Mouse (Mus musculus): ENCODE measurements around the gene Crnn.

Crnn gene

DNA sequence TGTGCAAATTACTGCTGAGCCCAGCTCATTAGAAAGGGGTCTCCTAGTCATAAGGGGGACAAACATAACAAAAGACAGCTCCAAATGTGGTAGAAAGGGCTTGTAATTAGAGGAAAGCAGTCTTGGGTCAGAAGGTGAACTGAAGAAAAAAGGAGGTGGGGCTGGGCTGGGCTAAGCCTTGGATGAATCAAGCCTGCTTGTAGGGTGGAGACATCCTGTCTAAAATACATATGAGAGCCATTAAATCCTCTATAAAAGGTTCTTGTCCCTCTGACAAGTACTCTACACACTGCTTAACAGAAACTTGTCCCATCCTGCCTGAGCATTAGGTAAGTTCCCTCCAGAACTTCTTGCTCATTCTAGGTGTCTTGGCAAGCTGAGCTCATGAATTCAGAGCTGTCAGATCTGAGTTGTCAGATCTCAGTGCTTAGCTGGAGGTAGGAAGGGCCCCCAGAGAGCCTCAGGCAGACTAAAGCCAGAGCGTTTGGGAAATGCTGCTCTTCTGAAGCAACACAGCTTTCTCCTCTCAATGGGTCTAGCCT lies at the start of gene Crnn:
Crnn (plus strand) TSS at position 278 of the 542 bp plus-strand sequence.
- DNase-seq (ENCODE audit: low spot score) = no peak

DNA sequence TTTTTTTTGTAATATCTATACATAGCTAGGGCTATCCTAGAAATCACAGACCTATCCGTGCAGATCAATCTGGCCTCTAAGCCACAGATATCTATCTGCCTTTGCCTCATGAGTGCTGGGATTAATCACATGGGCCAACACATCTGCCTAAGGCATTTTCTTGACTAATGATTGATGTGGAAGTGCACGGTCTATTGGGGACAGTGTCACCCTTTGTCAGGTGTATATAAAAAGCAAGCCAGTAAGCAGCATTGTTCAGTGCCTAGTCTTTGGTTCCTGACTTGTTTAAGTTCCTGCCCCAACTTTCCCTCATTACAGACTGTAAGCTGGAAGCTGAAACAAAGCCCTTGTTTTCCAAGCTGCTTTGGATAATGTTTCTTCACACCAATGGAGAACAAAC lies 48.1 kb upstream of the Crnn start:
- no peak for DNase-seq (ENCODE audit: low spot score)

DNA sequence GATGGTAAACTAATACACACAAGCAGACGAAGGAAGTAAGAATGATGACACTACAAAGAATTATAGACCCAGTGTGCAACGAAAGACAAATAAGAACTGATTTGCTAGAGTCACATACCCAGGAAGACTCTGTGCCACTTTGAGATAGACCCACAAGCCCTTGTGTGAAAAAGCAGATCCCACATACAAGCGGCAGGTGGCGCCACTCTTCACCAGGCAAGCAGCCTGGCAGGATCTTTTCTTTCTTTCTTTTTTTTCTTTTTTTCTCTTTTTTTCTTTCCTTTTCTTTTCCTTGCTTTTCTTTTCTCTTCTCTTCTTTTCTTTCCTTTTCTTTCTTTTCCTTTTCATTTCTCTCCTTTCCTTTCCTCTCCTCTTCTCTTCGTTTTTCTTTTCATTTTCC lies 32.9 kb upstream of the Crnn start:
- no peak for DNase-seq (ENCODE audit: low spot score)

DNA sequence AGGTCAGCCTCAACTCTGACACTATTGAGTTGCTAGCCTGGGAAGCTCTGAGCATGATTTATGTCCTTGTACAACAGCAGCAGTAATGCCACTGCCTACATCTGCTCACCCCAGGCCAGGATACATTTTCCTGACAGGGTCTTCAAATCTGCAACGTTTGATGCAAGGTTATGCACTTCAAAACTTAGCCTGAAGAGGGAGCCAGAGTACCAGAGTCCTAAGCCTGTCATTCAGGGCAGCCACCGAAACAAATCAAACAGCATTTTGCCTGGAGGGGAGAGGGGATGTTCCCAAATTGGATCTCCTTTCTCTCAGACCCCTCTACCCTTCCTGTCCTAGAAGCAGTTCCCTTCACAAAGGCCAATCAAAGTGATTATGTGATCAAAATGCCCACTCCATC lies 30.1 kb upstream of the Crnn start:
- peak; percentile 11 for DNase-seq (ENCODE audit: low spot score)

DNA sequence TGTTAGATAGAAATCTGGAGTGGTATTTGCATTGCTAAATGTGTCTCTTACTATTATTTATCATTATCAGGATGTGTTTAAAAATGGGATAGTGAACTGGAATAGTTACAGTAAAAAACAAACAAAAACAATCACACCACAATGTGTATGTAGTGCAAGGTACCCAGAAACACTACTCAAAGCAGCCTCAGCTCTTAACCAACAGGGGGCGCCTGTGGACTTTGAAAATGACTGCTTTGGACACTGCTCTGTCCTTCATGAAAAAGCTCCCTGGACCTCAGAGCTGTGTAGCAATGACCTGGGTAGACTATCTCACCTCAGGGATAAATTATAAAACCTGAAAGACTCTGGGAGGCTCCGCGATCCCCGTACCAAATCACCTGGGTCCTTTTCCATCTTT lies 25.5 kb upstream of the Crnn start:
- no peak for DNase-seq (ENCODE audit: low spot score)

DNA sequence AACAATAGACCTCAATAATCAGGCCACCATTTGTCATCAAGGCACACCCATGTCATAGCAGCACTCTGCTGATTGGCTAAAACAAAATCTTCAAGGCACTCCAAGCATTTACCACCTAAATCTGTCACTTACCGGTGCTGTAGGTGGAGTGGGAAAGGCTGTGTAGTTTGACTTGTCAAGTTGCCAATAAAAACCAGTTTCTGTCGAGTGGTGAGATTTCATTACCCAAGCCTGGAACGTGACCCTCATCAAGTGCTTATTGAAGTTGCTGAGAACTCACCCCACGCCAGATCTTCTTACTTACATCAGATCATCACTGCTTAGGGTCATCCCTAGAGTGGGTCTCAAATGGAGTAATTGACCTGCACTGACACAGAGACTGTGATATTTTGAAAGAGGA lies 16.5 kb upstream of the Crnn start:
- DNase-seq (ENCODE audit: low spot score) = no peak

DNA sequence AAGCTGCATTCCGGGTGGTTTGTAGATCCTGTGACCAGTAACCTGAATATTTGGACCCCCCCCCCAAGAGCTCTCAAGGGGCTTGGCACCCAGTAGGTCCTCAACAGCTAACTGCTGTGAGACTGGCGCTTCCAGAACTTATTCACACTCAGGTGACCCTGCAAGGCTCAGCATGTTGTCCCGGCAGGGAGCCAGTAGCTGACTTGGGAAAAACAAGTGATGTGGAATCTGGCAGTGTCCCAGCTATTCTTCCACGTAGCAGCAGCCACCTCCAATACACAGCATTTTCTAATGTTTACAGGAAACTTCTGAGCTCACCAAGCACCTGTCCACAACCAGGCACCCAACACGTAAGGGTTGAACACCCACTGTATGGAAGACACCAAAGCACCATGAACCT lies 15.5 kb upstream of the Crnn start:
- DNase-seq (ENCODE audit: low spot score) = no peak

DNA sequence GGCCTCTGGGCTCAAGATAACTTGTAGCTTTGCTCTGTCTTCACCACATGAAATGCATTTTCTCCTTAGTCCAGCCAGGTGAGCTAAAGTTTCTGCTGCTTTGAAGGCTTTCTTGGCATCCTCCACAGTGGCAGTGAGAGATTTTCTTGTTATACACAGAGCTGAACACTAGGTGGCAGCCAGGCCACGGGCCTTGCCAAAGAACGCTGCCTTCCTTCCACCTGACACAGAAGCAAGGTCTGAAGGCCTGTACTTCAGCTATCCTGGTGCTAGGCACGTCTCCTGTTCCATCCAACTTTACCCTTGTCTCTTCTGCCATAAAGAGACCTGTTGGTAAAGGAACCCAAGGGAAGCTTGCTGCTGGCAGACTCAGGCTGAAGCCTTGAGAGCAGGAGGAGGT lies 14.1 kb upstream of the Crnn start:
- peak; percentile 50 for DNase-seq (ENCODE audit: low spot score)

DNA sequence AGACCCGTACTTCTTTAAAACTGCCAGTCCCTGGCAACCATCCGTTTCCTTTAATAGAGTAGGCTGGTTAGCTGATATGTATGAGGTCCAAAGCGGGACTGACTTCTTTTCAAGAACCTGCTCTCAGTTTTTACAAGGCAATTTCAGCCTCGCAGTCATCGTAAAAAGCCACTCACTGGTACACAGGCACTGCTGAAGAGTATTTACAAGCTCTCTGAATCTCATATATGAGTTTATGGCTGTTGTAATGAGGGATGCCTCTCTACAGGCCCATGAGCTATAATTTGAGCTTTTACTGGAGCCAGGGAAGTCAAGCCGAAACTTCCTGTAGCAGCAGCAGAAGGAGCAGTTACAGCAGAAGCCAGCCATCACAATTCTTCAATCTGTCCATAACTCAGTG lies 17.9 kb downstream of the Crnn start:
- no peak for DNase-seq (ENCODE audit: low spot score)

DNA sequence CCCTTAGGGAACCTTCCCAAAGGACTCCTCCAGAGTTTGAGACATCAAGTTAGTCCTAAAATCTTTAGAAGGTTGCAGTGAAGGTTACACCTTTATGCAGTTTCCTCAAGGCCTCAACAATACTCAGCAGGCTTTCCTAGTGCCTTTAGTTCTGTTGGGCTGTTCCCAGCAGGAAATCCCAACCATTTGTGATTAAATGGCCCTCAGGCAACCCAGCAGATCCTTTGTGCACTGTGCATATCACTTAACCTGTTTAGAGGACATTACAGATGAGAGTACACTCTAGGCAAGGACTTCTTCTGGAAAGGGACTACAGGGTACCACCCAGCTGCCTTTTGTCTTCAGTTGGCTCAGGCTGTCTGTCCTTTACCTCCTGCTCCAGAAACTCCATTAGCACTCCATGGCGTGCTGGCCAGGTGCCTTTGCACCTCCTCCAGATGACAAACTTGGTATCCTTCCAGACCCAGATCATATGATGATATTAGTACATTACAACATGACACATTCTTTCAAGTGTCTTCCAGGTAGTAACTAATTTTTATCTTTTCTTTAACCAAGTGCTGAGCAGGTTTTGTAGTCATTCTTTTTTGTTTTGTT lies 18.5 kb downstream of the Crnn start:
- DNase-seq (ENCODE audit: low spot score) = no peak

DNA sequence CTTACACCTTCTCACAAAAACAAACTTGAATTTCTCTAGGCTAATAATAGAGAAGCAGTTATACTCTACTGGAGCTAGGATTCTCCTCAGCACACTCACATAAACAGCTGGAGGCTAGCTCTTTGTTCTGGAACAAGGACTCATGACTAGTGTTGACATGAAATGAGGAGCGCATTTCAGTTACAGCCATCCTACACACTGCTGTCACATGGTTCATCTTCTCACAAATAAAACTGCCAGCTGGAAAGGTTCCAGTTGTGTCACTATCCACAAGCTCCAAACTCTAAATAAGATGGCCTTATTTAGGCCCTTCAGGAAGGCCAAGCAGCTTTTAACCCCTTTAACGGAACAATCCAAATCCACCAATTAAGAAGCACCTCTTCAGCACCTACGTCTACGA lies 36.3 kb downstream of the Crnn start:
- DNase-seq (ENCODE audit: low spot score) = no peak

DNA sequence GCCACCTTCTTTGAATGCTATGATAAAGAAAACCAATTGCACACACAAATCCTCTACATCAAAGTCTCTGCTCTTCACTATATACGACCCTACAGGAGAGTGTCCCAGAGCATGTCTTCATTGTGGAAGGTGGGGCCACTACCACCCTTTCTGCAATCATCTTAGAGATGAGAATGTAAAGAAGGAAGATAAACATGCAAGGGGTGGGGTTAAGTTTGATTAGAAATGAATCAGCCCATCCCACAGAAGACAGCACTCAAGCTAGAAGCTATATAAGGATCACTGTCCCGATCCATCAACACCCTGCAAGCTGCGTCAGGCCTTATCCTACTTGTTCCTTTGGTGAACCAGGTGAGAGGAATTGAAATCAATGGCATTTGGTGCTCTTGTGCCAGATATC lies 52.4 kb downstream of the Crnn start, which contains the start of gene Flg2:
Flg2 (plus strand) TSS at position 301 of the 400 bp plus-strand sequence.
- no peak for DNase-seq (ENCODE audit: low spot score)
